ENCODE assay signal across 7 mouse cellular contexts in the genomic region with DNA sequence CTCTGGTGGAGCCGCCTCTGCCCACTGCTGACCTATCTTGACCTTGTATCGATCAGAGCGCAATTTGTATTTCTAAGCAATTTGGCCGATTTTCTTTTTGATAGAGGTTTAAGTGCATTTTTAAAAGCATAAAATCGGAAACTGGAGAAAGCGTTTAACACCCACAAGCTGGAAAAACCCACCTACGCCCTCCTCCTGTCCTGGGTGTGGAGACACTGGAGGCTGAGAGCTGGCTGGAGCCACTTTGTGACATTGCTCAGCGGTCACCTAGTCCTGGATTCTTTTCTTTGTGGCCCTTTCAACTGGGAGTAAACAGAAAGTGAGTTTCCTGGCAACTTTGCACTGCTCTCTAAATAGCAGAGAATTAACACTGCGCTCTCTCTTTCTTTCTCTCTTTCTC.
DNase-seq lines count a peak whose midpoint lies in the region; ATAC-seq and TF ChIP-seq lines count a peak whose summit lies in the region.

No protein-coding gene starts in this region.

- no peak overlapping the region for H3K4me3 ChIP-seq in lung, embryonic 14.5 days (ENCODE audit: low read depth, low read length)
- peak overlapping the region; percentile 36 for H3K4me3 ChIP-seq in embryonic facial prominence, embryonic 13.5 days
- H3K4me3 ChIP-seq in intestine, embryonic 15.5 days (replicated peaks) = no peak overlapping the region
- no peak overlapping the region for H3K4me3 ChIP-seq in neural tube, embryonic 11.5 days (ENCODE audit: low read depth, low read length)

- 2% methylated on average over 9 of the region's 9 CpGs for WGBS in lung, embryonic 14.5 days
- WGBS in embryonic facial prominence, embryonic 13.5 days = 2% methylated on average over 9 of the region's 9 CpGs
- WGBS in intestine, embryonic 15.5 days = 5% methylated on average over 9 of the region's 9 CpGs
- WGBS in neural tube, embryonic 11.5 days = 2% methylated on average over 9 of the region's 9 CpGs

- H3K4me1 ChIP-seq in lung, embryonic 14.5 days (ENCODE audit: insufficient read depth) = peaks cover 10% of the 10 kb centered on the region
- peaks cover 35% of the 10 kb centered on the region for H3K4me1 ChIP-seq in embryonic facial prominence, embryonic 13.5 days
- peaks cover 22% of the 10 kb centered on the region for H3K4me1 ChIP-seq in intestine, embryonic 15.5 days (replicated peaks)
- peaks cover 13% of the 10 kb centered on the region; the same call in 1 of the 2 replicates for H3K4me1 ChIP-seq in neural tube, embryonic 11.5 days (ENCODE audit: control insufficient read depth, insufficient read depth, low read length)

- H3K9ac ChIP-seq in lung, embryonic 14.5 days = no peak overlapping the region
- no peak overlapping the region for H3K9ac ChIP-seq in embryonic facial prominence, embryonic 13.5 days
- no peak overlapping the region for H3K9ac ChIP-seq in intestine, embryonic 15.5 days
- H3K9ac ChIP-seq in neural tube, embryonic 11.5 days (ENCODE audit: low read length) = no peak overlapping the region

- no peak for TF ChIP-seq CTCF in lung, embryonic 14.5 days (IDR thresholded peaks at IDR 0.05; ENCODE audit: low read depth)

- H3K27me3 ChIP-seq in lung, embryonic 14.5 days (ENCODE audit: insufficient read depth, low read length) = peaks cover 52% of the 10 kb centered on the region
- H3K27me3 ChIP-seq in embryonic facial prominence, embryonic 13.5 days = peaks cover 70% of the 10 kb centered on the region
- H3K27me3 ChIP-seq in intestine, embryonic 15.5 days (replicated peaks) = peaks cover 32% of the 10 kb centered on the region
- peaks cover 64% of the 10 kb centered on the region for H3K27me3 ChIP-seq in neural tube, embryonic 11.5 days (ENCODE audit: control insufficient read depth, insufficient read depth, low read length)

- no peak for ATAC-seq in lung, embryonic 14.5 days (ENCODE audit: insufficient read depth)
- no peak for ATAC-seq in embryonic facial prominence, embryonic 13.5 days (ENCODE audit: insufficient number of reproducible peaks, insufficient read depth, low FRiP score, low TSS enrichment, low read depth)
- ATAC-seq in intestine, embryonic 15.5 days = no peak
- no peak for ATAC-seq in neural tube, embryonic 11.5 days (ENCODE audit: insufficient read depth, low FRiP score, low TSS enrichment)

- no peak overlapping the region for H3K27ac ChIP-seq in lung, embryonic 14.5 days (ENCODE audit: low read depth)
- H3K27ac ChIP-seq in embryonic facial prominence, embryonic 13.5 days = no peak overlapping the region
- H3K27ac ChIP-seq in intestine, embryonic 15.5 days = no peak overlapping the region
- H3K27ac ChIP-seq in neural tube, embryonic 11.5 days (ENCODE audit: low read depth, low read length) = no peak overlapping the region

- no peaks in the 10 kb centered on the region for H3K9me3 ChIP-seq in lung, embryonic 14.5 days (ENCODE audit: low read depth, low read length)
- no peaks in the 10 kb centered on the region for H3K9me3 ChIP-seq in embryonic facial prominence, embryonic 13.5 days
- H3K9me3 ChIP-seq in intestine, embryonic 15.5 days = no peaks in the 10 kb centered on the region
- no peaks in the 10 kb centered on the region for H3K9me3 ChIP-seq in neural tube, embryonic 11.5 days (ENCODE audit: control insufficient read depth, low read length)

- peak; percentile 54 for DNase-seq in lung, embryonic 14.5 days
- no peak for DNase-seq in lung, postnatal 36 days
- peak; percentile 28 for DNase-seq in neural tube, embryonic 11.5 days (ENCODE audit: low spot score)
- DNase-seq in cerebellum, postnatal 14 days = no peak
- no peak for DNase-seq in layer of hippocampus, adult 8-10 months (ENCODE audit: low spot score in 2 of 2)

- H3K36me3 ChIP-seq in lung, embryonic 14.5 days (ENCODE audit: insufficient read depth) = no peaks in the 10 kb centered on the region
- H3K36me3 ChIP-seq in embryonic facial prominence, embryonic 13.5 days = no peaks in the 10 kb centered on the region
- H3K36me3 ChIP-seq in intestine, embryonic 15.5 days = no peaks in the 10 kb centered on the region
- no peaks in the 10 kb centered on the region for H3K36me3 ChIP-seq in neural tube, embryonic 11.5 days (ENCODE audit: control insufficient read depth, insufficient read depth, low read length)

- peak overlapping the region; percentile 45 for H3K4me2 ChIP-seq in lung, embryonic 14.5 days
- H3K4me2 ChIP-seq in embryonic facial prominence, embryonic 13.5 days = peak overlapping the region; percentile 62; the same call in 1 of the 2 replicates
- H3K4me2 ChIP-seq in intestine, embryonic 15.5 days (replicated peaks) = peak overlapping the region; percentile 48; the same call in 1 of the 2 replicates
- 0 out of 2 replicates have a peak overlapping the region, but pooled peaks have one; percentile 5 for H3K4me2 ChIP-seq in neural tube, embryonic 11.5 days (ENCODE audit: low read depth)

Comparison
In these comparisons a context has a peak if more than half of its experiments do, and no peak if none do; other contexts are left out.
1. DNase-seq: peak in lung, embryonic 14.5 days (single experiment) and neural tube, embryonic 11.5 days (single experiment); none in lung, postnatal 36 days (single experiment), cerebellum, postnatal 14 days (0 of 2) and layer of hippocampus, adult 8-10 months (0 of 2).
2. H3K4me2 ChIP-seq: peak in every context shown above with its lines; median percentile 62 in embryonic facial prominence, embryonic 13.5 days; 48 in intestine, embryonic 15.5 days; 45 in lung, embryonic 14.5 days; 5 in neural tube, embryonic 11.5 days.